Mouse (Mus musculus) lung, postnatal 36 days (tissue): ENCODE data around the gene Actr3b.
"Not testable (repeated sequence)": the region's sequence is repeated elsewhere in the genome, so short reads cannot be mapped to it uniquely, and the experiment has no call there.

Experiments used
- DNase-seq: peaks from one replicate; pipeline ENCODE4 v3.0.0; 2022; ENCODE audit warnings: mixed read lengths

The Actr3b gene

GRCm38 (mm10) chr5:25759460-25760409, at the start of gene Actr3b:
Actr3b (plus strand) TSS chr5:25759997.
- peak; percentile 88 for DNase-seq

- not testable (repeated sequence) for DNase-seq
Observed at GRCm38 (mm10) chr5:25713001-25713706, 46.6 kb upstream of the Actr3b start.

- no peak for DNase-seq
Observed at GRCm38 (mm10) chr5:25719390-25719789, 40.4 kb upstream of the Actr3b start.

- DNase-seq = no peak
Observed at GRCm38 (mm10) chr5:25723016-25723415, 36.8 kb upstream of the Actr3b start.

- DNase-seq = no peak
Observed at GRCm38 (mm10) chr5:25724134-25724675, 35.6 kb upstream of the Actr3b start.

GRCm38 (mm10) chr5:25734318-25734717, 25.5 kb upstream of the Actr3b start:
- peak; percentile 56 for DNase-seq

GRCm38 (mm10) chr5:25735861-25736260, 23.9 kb upstream of the Actr3b start:
- DNase-seq = no peak

GRCm38 (mm10) chr5:25738448-25738847, 21.3 kb upstream of the Actr3b start:
- DNase-seq = no peak

DNA sequence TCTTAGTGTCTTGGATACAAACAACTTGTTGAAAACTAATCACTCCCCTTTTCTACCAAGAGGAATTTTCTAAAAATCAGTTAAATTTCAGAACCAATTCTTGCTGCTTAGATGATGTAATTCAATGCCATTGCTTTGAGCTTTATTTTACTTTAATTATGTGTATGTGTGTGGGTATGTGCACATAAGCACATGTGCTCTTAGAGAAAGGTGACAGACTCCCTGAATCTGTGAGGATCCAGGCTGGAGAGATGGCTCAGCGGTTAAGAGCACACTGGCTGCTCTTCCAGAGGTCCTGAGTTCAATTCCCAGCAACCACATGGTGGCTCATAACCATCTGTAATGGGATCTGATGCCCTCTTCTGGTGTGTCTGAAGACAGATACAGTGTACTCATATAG, 20.9 kb upstream of the Actr3b start:
- DNase-seq = not testable (repeated sequence)

DNA sequence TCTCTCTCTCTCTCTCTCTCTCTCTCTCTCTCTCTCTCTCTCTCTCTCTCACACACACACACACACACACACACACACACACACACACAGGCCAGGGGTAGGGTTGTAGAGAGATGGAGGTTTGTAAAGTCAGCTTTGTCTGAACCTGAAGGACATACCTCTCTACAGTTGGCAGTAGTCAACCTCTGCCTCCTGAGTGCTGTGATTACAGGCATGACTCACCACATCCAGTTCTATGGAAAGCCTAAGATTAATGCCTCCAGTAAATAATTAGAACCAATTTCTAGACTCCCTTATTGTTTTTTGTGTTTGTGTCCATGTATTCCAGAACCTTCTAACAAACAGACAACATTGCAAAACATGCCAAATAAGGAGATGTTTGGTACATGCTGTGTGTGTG, 11.9 kb upstream of the Actr3b start:
- DNase-seq = no peak

DNA sequence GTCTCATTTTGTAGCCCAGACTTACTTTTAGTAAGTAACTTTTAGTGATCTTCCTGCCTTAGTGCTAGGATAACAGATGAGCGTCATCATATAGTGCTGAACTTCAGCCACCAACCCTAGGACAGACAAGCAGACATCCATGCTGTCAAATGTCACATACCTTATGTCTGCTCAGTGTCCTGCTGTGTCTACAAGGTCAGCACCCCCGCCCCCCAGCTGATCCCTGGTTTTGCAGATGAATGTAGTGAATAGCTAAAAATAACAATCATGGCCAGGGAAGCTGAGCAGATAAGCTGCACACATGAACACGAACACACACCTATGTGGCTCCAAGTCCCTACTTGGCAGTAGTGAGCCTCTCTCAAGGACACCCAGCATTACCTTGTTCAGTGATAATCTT, 11.2 kb upstream of the Actr3b start:
- DNase-seq = no peak

GRCm38 (mm10) chr5:25751552-25751951, 8.2 kb upstream of the Actr3b start:
- peak; percentile 36 for DNase-seq

- peak; percentile 35 for DNase-seq
Observed at GRCm38 (mm10) chr5:25752862-25753261, 6.9 kb upstream of the Actr3b start.

GRCm38 (mm10) chr5:25753556-25754235, 6.1 kb upstream of the Actr3b start:
- DNase-seq = no peak

DNA sequence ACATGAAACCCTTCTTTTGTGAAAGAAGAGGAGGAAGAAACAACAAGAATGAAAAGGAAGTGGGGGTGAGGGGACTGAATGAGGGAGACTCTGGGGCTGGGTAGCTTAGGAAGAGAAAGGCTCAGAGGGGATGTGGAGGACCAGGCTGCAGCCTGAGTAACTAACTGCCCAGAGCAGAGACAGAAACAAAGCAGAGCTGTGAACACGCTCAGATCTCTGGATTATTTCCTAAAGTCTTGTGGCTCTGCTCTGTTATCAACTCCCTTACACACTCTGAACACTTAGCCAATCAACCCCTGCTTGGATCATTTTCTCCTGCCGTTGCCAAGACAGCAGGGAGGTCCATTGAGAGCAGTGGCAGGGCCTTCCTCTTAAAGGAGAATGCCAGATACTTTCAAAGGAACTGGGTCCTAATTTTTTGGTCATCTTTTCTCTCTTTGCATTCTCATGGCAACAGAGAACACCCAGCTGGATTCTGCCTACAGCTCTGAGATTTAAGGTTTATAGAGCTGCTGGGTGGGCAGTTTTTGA, 5.5 kb upstream of the Actr3b start:
- peak; percentile 42 for DNase-seq

DNA sequence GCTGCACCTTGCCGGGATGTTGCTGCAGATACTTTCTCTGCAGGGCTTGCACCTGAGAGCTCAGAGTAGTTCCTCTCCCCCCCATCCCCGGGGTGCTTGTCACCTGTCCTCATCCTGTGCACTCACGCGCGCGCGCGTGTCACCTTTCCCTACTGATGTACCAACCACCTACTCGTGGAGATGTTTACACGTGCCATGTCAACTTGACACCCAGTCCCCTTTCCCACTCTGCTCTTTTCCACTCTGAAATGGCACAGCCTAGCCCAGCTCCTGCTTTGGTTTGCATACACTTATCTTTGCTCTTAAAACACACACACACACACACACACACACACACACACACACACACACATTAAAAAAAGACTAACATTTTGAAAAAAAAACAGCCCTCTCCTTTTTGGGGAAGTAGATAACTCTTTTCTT, 624 bp downstream of the Actr3b start:
- peak; percentile 3 for DNase-seq

GRCm38 (mm10) chr5:25760871-25761270, 1.1 kb downstream of the Actr3b start:
- DNase-seq = no peak

DNA sequence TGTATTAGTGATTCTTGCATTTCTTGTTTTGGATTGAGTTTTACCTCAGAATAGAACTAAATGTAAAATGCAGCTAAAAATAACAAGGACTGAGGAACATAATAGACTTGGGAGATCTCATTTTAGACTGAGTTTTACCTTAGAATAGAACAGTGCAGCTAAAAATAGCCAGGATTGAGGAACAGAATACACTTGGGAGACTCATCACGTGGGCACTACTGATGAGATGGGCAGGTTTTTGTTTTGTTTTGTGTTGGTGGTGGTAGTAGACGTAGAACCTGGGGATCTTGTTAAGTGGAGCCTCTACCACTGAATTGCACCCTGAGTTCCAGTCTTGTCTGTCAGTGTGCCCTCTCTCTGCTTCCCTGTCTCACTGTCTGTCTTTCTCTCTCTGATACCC, 2.1 kb downstream of the Actr3b start:
- DNase-seq = no peak

GRCm38 (mm10) chr5:25769006-25769405, 9.2 kb downstream of the Actr3b start:
- DNase-seq = no peak

DNA sequence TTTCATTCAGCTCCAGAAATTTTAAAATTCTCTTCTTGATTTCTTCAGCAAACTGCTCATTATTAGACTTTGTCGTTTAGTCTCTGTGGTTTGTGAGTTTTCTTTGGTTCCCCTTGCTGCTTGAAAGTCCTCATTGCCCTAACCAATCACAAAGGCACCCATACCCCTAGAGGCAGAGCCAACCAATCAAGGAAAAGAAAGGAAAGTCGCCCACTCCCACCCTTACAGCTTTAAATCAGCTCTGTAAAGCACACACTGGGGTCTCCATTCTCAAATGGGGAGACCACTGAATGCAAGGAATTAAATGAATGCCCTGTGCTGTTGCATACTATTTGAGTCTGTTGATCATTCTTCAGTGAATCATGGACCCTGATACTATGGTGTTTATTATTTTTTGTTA, 9.6 kb downstream of the Actr3b start:
- no peak for DNase-seq

DNA sequence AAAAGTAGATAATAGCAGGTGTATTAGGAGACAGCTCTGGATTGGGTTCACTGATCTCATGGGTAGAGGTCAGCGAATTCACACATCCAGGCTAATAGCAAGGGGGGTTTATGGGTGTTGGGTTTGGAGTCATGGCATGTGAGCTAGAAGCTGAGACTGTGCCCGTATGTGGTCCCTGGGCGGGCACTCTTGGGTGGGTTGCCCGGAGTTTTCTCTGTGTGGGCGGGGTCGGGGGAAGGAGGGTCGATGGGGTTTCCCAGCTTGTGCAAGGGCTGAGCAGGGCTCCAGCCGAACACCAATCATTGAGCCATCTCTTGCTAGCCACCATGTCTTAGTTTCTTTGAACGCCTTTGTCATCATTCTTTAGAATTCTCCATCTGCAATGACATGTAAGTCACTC, 12.7 kb downstream of the Actr3b start:
- DNase-seq = no peak

DNA sequence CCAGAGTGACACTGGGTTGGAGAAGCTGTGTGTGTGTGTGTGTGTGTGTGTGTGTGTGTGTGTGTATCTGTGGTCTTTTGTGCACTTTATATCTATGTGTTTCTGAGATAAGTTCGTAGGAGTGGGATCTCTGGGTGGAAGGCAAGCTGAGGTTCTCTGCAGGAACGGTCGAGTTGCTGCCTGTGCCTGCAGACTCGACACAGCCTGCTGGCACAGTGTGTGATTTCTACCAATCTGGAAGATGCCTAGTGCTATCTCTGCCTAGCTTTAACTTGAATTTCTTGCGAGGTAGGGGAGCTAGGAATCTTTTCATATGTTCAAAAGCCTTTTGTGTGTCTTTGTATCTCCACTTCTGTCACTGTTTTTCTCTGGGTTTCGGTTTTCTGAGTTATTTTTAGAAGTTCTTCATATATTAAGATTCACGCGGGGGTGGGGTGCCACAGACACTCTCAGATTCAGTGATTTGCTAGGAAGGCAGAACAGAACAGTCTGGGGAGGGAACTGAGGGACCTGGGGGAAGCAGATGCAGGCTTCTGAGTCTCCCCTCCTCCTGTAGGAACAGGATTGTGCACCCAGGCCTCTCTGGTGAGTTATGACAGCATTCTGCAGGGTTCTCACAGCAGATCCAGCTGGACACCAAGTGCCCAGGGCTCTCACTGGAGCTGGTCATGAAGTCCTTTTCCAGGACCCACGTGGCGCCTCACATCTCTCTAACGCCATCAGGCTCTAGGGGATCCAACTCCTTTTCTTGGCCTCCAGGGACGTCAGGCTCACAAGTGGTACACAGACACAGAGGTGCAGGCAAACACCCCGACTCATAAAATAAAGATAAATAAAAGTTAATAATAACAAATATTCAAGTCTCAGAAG, 14.4 kb downstream of the Actr3b start:
- no peak for DNase-seq
